Mouse (Mus musculus): ENCODE results near the gene Stx3. TPM values are rescaled to one million over a fixed set of nuclear protein-coding genes. Genes with fewer than 3 reads are reported as not detected.

Stx3 gene
- total and polyA plus RNA-seq, 3 experiments, result 0.16 to 4.7 (median 1.4) TPM

GRCm38 (mm10) chr19:11839119-11839518, 19.9 kb upstream of the Stx3 start, which contains the start of gene Olfr1417:
Gene Olfr1417, minus strand, starts transcription at chr19:11839219.
- Histone ChIP-seq H3K27ac (ENCODE audit: insufficient read depth, low read depth) (no peak within 1 kb of the TSS), H3K9me3 (replicated peaks; ENCODE audit: low read length) (no peaks in the 10 kb centered on the region), H3K4me2 (ENCODE audit: insufficient read depth, low read depth, poor library complexity, severe bottlenecking) (no peak within 1 kb of the TSS), H3K4me3 (replicated peaks in 1 of 3; ENCODE audit: low read depth in 2 of 3, low read length in 2 of 3, poor library complexity in 1 of 3) (no peak within 1 kb of the TSS), H3K27me3 (replicated peaks) (no peaks in the 10 kb centered on the region), H3K79me2 (replicated peaks; ENCODE audit: control insufficient read depth, extremely low read depth, insufficient read depth, poor library complexity, severe bottlenecking) (no peaks in the 10 kb centered on the region), H3K9ac (ENCODE audit: insufficient read depth, low read depth) (no peak within 1 kb of the TSS), H3K36me3 (replicated peaks in 1 of 2; ENCODE audit: control insufficient read depth in 1 of 2, insufficient read depth in 1 of 2, low read length in 1 of 2) (no peaks in the 10 kb centered on the region), H3K4me1 (ENCODE audit: control insufficient read depth in 1 of 2, insufficient read depth in 2 of 2) (no peaks in the 10 kb centered on the region)
- dilution Hi-C loops (cut with MboI; ENCODE audit: extremely low pct_ligation_motif_present, extremely low pct_unique_long_range_greater_than_20kb, low sequenced_read_pairs) (no loop called here), in situ Hi-C loops (cut with MboI; ENCODE audit: low pct_ligation_motif_present, low pct_unique_long_range_greater_than_20kb, low sequenced_read_pairs) (no loop called here)
- TF ChIP-seq TBP (conservative IDR thresholded peaks at IDR 0.05; ENCODE audit: low read depth, low read length) (no peak), USF1 (IDR thresholded peaks at IDR 0.05; ENCODE audit: low read depth, low read length) (no peak), NRF1 (IDR thresholded peaks at IDR 0.05; ENCODE audit: low read depth, low read length) (no peak), ZC3H11A (IDR thresholded peaks at IDR 0.05; ENCODE audit: low read depth, low read length) (no peak), POLR2AphosphoS2 (IDR thresholded peaks at IDR 0.05; ENCODE audit: low read depth, low read length) (no peak), MYC (IDR thresholded peaks at IDR 0.05; ENCODE audit: low read depth, low read length) (no peak), CHD1 (IDR thresholded peaks at IDR 0.05; ENCODE audit: low read depth, low read length) (no peak)
- no peak for DNase-seq (ENCODE audit: extremely low read depth)

- no peak overlapping the region for H3K4me2 ChIP-seq (ENCODE audit: insufficient read depth, low read depth, poor library complexity, severe bottlenecking)
- H3K9me3 ChIP-seq (replicated peaks; ENCODE audit: low read length), result no peaks in the 10 kb centered on the region
- in situ Hi-C loops (cut with MboI; ENCODE audit: low pct_ligation_motif_present, low pct_unique_long_range_greater_than_20kb, low sequenced_read_pairs), result no loop called here
- TF ChIP-seq USF1 (IDR thresholded peaks at IDR 0.05; ENCODE audit: low read depth, low read length), result no peak
- TF ChIP-seq KAT2A (IDR thresholded peaks at IDR 0.05; ENCODE audit: insufficient replicate concordance, low read length), result no peak
- no peak for TF ChIP-seq NRF1 (IDR thresholded peaks at IDR 0.05; ENCODE audit: low read depth, low read length)
- TF ChIP-seq ZMIZ1 (IDR thresholded peaks at IDR 0.05; ENCODE audit: low read depth, low read length), result no peak
- no peak for TF ChIP-seq HCFC1 (IDR thresholded peaks at IDR 0.05; ENCODE audit: low read depth, low read length)
- no peak for TF ChIP-seq EP300 (IDR thresholded peaks at IDR 0.05; ENCODE audit: low read length)
- TF ChIP-seq RAD21 (IDR thresholded peaks at IDR 0.05; ENCODE audit: low read depth, low read length), result no peak
- TF ChIP-seq ELF1 (IDR thresholded peaks at IDR 0.05; ENCODE audit: low read depth, low read length), result no peak
- TF ChIP-seq MYC (IDR thresholded peaks at IDR 0.05; ENCODE audit: low read depth, low read length), result no peak
- no peak for TF ChIP-seq USF2 (conservative IDR thresholded peaks at IDR 0.05; ENCODE audit: low read depth, low read length)
- TF ChIP-seq ZKSCAN1 (IDR thresholded peaks at IDR 0.05; ENCODE audit: borderline replicate concordance, low read depth, low read length), result no peak
- TF ChIP-seq UBTF (IDR thresholded peaks at IDR 0.05; ENCODE audit: low read depth, low read length), result no peak
- H3K4me3 ChIP-seq (replicated peaks in 1 of 3; ENCODE audit: low read depth in 2 of 3, low read length in 2 of 3, poor library complexity in 1 of 3), result no peak overlapping the region
- H3K4me1 ChIP-seq (ENCODE audit: control insufficient read depth in 1 of 2, insufficient read depth in 2 of 2), result peaks cover 0 to 10% of the 10 kb centered on the region in 2 experiments; a peak in 1 of 4 replicates
- dilution Hi-C loops (cut with MboI; ENCODE audit: extremely low pct_ligation_motif_present, extremely low pct_unique_long_range_greater_than_20kb, low sequenced_read_pairs), result no loop called here
- no peaks in the 10 kb centered on the region for H3K79me2 ChIP-seq (replicated peaks; ENCODE audit: control insufficient read depth, extremely low read depth, insufficient read depth, poor library complexity, severe bottlenecking)
- H3K27ac ChIP-seq (ENCODE audit: insufficient read depth, low read depth), result no peak overlapping the region
- no peak for DNase-seq (ENCODE audit: extremely low read depth)
- H3K9ac ChIP-seq (ENCODE audit: insufficient read depth, low read depth), result no peak overlapping the region
- no peaks in the 10 kb centered on the region for H3K36me3 ChIP-seq (replicated peaks in 1 of 2; ENCODE audit: control insufficient read depth in 1 of 2, insufficient read depth in 1 of 2, low read length in 1 of 2)
- H3K27me3 ChIP-seq (replicated peaks), result peaks cover 21% of the 10 kb centered on the region
These were observed 4.3 kb upstream of the Stx3 start for GRCm38 (mm10) chr19:11823346-11824065.

All from CH12.LX (cell line).